Mouse (Mus musculus): Measurements from ENCODE around the gene Fam168a. TPM values are rescaled to one million over a fixed set of nuclear protein-coding genes. Genes with fewer than 3 reads are reported as not detected.

Fam168a gene
- polyA plus RNA-seq, 1 experiment from 2014 or later, result 36.3 TPM

DNA sequence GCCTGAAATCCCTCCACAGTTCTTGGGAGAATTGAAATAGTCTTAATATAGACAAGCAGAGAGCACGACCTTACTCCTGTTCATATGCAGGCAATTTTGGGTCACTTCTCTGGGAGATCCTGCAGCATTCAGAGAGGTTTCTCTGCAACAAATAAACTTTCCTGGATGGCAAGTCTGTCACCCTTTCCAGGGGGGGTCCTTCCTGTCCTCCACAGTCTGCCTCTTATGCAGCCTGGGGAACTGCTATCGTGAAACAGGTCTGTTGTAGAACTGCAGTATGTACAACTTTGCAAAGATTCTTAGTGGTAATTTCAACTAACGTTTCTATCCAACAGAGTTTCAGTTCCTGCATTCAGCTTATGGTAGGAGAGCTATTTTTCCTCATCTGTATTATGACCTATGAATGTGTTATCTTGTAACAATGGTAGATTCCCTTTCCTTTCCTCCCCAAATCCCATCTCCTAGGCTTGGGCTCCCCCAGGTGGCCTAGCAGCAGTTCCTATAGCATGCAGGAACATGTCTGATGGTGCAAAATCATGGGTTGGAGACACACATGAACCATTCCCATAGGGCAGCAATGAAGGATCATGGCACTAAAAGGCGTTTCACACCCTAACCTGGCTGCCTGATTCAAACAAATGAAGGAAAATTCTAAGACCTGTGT is 112.1 kb downstream of the Fam168a start:
- H3K27me3 ChIP-seq (ENCODE audit: control insufficient read depth, insufficient read depth, low read length), result no peaks in the 10 kb centered on the region
- no peak overlapping the region for H3K9ac ChIP-seq (ENCODE audit: low read length)
- no peak overlapping the region for H3K4me3 ChIP-seq (ENCODE audit: low read depth, low read length)

DNA sequence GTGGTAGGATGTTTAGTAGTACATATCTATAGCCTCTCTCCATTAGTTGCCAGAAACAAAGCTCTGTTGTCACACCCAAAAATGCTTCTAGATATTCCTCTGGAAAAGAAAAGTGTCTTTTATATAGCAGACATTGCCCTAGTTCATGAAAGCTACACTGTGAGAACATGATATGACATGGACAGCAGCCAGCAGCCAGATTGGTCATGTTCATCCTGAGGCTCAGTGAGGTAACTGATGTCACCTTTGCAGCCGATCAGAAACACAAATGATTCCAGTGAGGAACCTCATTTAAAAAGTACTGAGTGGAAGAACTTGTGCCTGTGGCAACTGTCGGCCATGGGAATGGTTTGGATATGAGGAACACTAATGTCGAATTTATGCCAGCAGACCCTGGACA is 118.2 kb downstream of the Fam168a start:
- no peaks in the 10 kb centered on the region for H3K9me3 ChIP-seq (ENCODE audit: control insufficient read depth, low read length)
- DNase-seq (ENCODE audit: low spot score, missing footprints), result no peak
- 92% methylated on average over 3 of the region's 3 CpGs for WGBS
- H3K4me1 ChIP-seq (ENCODE audit: control insufficient read depth, insufficient read depth, low read length), result no peaks in the 10 kb centered on the region
- H3K27me3 ChIP-seq (ENCODE audit: control insufficient read depth, insufficient read depth, low read length), result no peaks in the 10 kb centered on the region
- H3K9ac ChIP-seq (ENCODE audit: low read length), result no peak overlapping the region
- H3K4me3 ChIP-seq (ENCODE audit: low read depth, low read length), result no peak overlapping the region
- H3K4me2 ChIP-seq, result no peak overlapping the region
- ATAC-seq (ENCODE audit: low FRiP score), result no peak
- no peaks in the 10 kb centered on the region for H3K36me3 ChIP-seq (ENCODE audit: control insufficient read depth, insufficient read depth, low read length)
- H3K27ac ChIP-seq (ENCODE audit: low read depth, low read length), result no peak overlapping the region

More for the DNA sequence above, 112.1 kb downstream of the Fam168a start:
- ATAC-seq (ENCODE audit: low FRiP score) (no peak), DNase-seq (ENCODE audit: low spot score, missing footprints) (no peak)
- Histone ChIP-seq H3K9me3 (ENCODE audit: control insufficient read depth, low read length) (no peaks in the 10 kb centered on the region), H3K27ac (ENCODE audit: low read depth, low read length) (no peak overlapping the region), H3K36me3 (ENCODE audit: control insufficient read depth, insufficient read depth, low read length) (no peaks in the 10 kb centered on the region), H3K4me2 (no peak overlapping the region), H3K4me1 (ENCODE audit: control insufficient read depth, insufficient read depth, low read length) (peaks cover 8% of the 10 kb centered on the region)
- WGBS, result 84% methylated on average over 4 of the region's 4 CpGs

DNA sequence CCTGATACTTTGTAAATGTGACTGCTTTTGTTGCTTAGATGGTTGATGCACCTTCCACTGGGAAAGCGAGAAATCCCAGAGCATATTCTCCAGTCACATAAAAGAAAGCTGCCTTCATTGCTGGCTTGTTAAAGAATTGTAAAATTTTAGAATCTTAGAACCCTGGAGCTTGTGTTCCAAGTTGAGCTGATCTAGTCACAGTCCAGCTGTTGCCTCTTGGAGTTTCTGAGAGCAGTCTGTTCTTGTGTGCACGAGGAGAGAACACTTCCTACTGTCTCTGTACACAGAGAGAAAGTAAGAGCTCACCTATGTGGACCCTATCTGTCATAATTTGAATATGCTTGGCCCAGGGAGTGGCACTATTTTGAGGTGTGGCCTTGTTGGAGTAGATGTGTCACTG is 122.1 kb downstream of the Fam168a start:
- WGBS, result 94% methylated on average over 2 of the region's 2 CpGs
- Histone ChIP-seq H3K4me1 (ENCODE audit: control insufficient read depth, insufficient read depth, low read length) (no peaks in the 10 kb centered on the region), H3K4me2 (no peak overlapping the region)

DNA sequence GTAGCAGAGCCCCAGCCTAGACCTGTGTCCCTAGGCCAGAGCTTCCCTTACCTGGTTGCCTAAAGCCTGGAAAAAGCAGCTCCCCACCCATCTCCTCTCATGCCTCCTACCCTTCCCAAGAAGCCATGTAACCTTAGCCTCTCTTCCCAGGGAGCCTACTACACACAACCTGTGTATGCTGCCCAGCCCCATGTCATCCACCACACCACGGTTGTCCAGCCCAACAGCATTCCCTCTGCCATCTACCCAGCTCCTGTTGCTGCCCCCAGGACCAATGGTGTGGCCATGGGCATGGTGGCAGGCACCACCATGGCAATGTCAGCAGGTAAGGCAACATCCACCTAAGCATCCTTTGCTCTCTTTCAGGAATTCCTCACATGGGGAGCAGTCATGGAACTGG is 127.4 kb downstream of the Fam168a start:
- peak; percentile 8 for DNase-seq (ENCODE audit: low spot score, missing footprints)
- no peak overlapping the region for H3K9ac ChIP-seq (ENCODE audit: low read length)
- no peak overlapping the region for H3K4me3 ChIP-seq (ENCODE audit: low read depth, low read length)
- no peaks in the 10 kb centered on the region for H3K27me3 ChIP-seq (ENCODE audit: control insufficient read depth, insufficient read depth, low read length)
- H3K9me3 ChIP-seq (ENCODE audit: control insufficient read depth, low read length), result no peaks in the 10 kb centered on the region
- WGBS, result 79% methylated on average over 1 of the region's 1 CpGs
- H3K36me3 ChIP-seq (ENCODE audit: control insufficient read depth, insufficient read depth, low read length), result peaks cover 6% of the 10 kb centered on the region; the same call in 1 of the 2 replicates
- H3K27ac ChIP-seq (ENCODE audit: low read depth, low read length), result no peak overlapping the region
- no peak for ATAC-seq (ENCODE audit: low FRiP score)
- H3K4me2 ChIP-seq, result no peak overlapping the region
- H3K4me1 ChIP-seq (ENCODE audit: control insufficient read depth, insufficient read depth, low read length), result no peaks in the 10 kb centered on the region

More for the DNA sequence above, 122.1 kb downstream of the Fam168a start:
- H3K27ac ChIP-seq (ENCODE audit: low read depth, low read length), result no peak overlapping the region
- ATAC-seq (ENCODE audit: low FRiP score) (no peak), DNase-seq (ENCODE audit: low spot score, missing footprints) (peak; percentile 14)
- H3K27me3 ChIP-seq (ENCODE audit: control insufficient read depth, insufficient read depth, low read length), result no peaks in the 10 kb centered on the region
- H3K36me3 ChIP-seq (ENCODE audit: control insufficient read depth, insufficient read depth, low read length), result no peaks in the 10 kb centered on the region
- no peak overlapping the region for H3K4me3 ChIP-seq (ENCODE audit: low read depth, low read length)
- H3K9ac ChIP-seq (ENCODE audit: low read length), result no peak overlapping the region
- no peaks in the 10 kb centered on the region for H3K9me3 ChIP-seq (ENCODE audit: control insufficient read depth, low read length)

DNA sequence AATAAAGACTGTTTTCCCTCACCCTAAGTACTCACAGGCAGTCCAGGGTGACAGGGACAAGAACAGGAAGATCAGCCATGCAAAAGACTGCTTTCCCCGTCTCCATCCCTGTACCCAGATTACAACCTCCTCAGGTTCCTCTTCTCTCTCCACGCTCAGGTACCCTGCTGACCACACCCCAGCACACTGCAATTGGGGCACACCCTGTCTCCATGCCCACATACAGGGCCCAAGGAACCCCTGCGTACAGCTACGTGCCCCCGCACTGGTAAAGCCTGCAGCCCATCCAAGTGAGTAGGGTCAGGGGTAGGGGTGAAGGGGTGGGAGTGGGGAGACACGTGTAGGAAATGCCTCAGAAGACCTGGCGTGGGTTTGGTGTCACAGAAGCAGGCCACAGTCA is 128.7 kb downstream of the Fam168a start:
- H3K27ac ChIP-seq (ENCODE audit: low read depth, low read length), result no peak overlapping the region
- WGBS, result 91% methylated on average over 7 of the region's 7 CpGs

DNA sequence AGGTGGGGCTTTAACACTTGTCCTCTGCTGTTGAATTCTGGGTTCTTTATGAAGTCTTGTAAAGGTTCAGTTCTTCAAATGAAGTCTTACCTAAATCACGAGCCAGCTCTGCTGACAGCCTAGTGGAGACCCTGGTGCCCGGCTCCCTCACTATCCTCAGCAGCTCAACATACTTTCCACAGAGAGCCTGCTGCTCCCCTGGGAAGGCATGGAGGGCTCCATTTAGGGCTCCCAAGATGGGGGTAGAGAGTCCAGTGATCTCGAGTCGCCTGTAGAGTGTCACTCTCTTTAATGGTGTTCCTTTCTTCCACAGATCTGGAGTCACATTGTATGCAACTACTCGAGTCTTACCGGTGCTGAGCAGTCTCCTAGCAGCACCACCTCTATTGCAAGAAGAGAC is 129.3 kb downstream of the Fam168a start:
- Histone ChIP-seq H3K36me3 (ENCODE audit: control insufficient read depth, insufficient read depth, low read length) (peaks cover 6% of the 10 kb centered on the region; the same call in 1 of the 2 replicates), H3K9ac (ENCODE audit: low read length) (no peak overlapping the region), H3K4me1 (ENCODE audit: control insufficient read depth, insufficient read depth, low read length) (no peaks in the 10 kb centered on the region), H3K27me3 (ENCODE audit: control insufficient read depth, insufficient read depth, low read length) (no peaks in the 10 kb centered on the region), H3K9me3 (ENCODE audit: control insufficient read depth, low read length) (no peaks in the 10 kb centered on the region), H3K27ac (ENCODE audit: low read depth, low read length) (no peak overlapping the region), H3K4me3 (ENCODE audit: low read depth, low read length) (no peak overlapping the region), H3K4me2 (no peak overlapping the region)
- DNase-seq (ENCODE audit: low spot score, missing footprints) (peak; percentile 69), ATAC-seq (ENCODE audit: low FRiP score) (no peak)
- 84% methylated on average over 6 of the region's 6 CpGs for WGBS

More for the DNA sequence above, 128.7 kb downstream of the Fam168a start:
- Histone ChIP-seq H3K9ac (ENCODE audit: low read length) (no peak overlapping the region), H3K27me3 (ENCODE audit: control insufficient read depth, insufficient read depth, low read length) (no peaks in the 10 kb centered on the region), H3K4me1 (ENCODE audit: control insufficient read depth, insufficient read depth, low read length) (no peaks in the 10 kb centered on the region), H3K4me3 (ENCODE audit: low read depth, low read length) (no peak overlapping the region), H3K36me3 (ENCODE audit: control insufficient read depth, insufficient read depth, low read length) (peaks cover 6% of the 10 kb centered on the region; the same call in 1 of the 2 replicates), H3K4me2 (no peak overlapping the region), H3K9me3 (ENCODE audit: control insufficient read depth, low read length) (no peaks in the 10 kb centered on the region)
- ATAC-seq (ENCODE audit: low FRiP score) (no peak), DNase-seq (ENCODE audit: low spot score, missing footprints) (no peak)

DNA sequence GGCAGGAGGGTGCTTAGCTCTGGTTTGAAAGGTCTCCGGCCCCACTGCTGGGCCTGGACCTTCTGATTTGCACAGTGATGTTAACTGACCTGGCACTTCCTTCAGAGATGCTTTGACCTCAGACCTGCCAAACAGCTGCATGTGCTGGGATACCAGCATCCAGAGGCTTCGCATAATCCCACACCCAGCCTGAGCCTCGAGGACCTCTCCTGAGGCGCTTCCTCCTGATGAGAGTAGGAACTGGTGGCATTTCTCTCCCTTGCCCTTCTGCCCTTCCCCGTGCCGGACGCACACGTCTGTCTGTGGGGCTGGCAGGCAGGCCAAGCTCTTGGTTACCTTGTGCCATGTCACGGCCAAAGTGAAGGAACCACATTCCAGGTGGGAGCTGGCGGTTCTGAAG is 130.2 kb downstream of the Fam168a start:
- Histone ChIP-seq H3K4me3 (ENCODE audit: low read depth, low read length) (no peak overlapping the region), H3K9me3 (ENCODE audit: control insufficient read depth, low read length) (no peaks in the 10 kb centered on the region), H3K9ac (ENCODE audit: low read length) (no peak overlapping the region), H3K27ac (ENCODE audit: low read depth, low read length) (no peak overlapping the region), H3K36me3 (ENCODE audit: control insufficient read depth, insufficient read depth, low read length) (peaks cover 6% of the 10 kb centered on the region; the same call in 1 of the 2 replicates), H3K27me3 (ENCODE audit: control insufficient read depth, insufficient read depth, low read length) (no peaks in the 10 kb centered on the region), H3K4me2 (no peak overlapping the region), H3K4me1 (ENCODE audit: control insufficient read depth, insufficient read depth, low read length) (no peaks in the 10 kb centered on the region)
- WGBS, result 93% methylated on average over 10 of the region's 10 CpGs
- ATAC-seq (ENCODE audit: low FRiP score) (no peak), DNase-seq (ENCODE audit: low spot score, missing footprints) (peak; percentile 2)

DNA sequence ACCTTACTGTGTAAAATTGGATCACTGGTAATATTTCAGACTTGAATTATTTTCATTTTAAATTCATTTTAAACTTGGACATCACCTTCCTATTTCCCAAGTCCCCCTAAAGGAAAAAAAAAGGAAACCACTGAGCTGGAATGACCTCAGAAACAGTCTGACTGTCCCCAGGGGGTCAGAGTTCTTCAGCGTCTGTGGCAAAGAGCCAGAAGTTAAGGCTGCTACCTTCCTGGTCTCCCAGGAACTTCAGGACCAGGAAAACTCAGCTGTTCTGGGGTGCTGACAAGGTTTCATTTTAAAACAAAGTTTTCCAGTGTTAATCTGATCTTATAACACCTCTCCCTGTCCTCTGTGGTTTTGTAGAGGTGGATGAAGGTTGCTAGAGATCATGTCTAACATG is 131.3 kb downstream of the Fam168a start:
- H3K9ac ChIP-seq (ENCODE audit: low read length), result no peak overlapping the region
- H3K27ac ChIP-seq (ENCODE audit: low read depth, low read length), result no peak overlapping the region
- ATAC-seq (ENCODE audit: low FRiP score) (no peak), DNase-seq (ENCODE audit: low spot score, missing footprints) (peak; percentile 12)
- H3K27me3 ChIP-seq (ENCODE audit: control insufficient read depth, insufficient read depth, low read length), result no peaks in the 10 kb centered on the region
- no peaks in the 10 kb centered on the region for H3K9me3 ChIP-seq (ENCODE audit: control insufficient read depth, low read length)
- no peak overlapping the region for H3K4me3 ChIP-seq (ENCODE audit: low read depth, low read length)
- no peaks in the 10 kb centered on the region for H3K4me1 ChIP-seq (ENCODE audit: control insufficient read depth, insufficient read depth, low read length)
- no peak overlapping the region for H3K4me2 ChIP-seq
- H3K36me3 ChIP-seq (ENCODE audit: control insufficient read depth, insufficient read depth, low read length), result peaks cover 6% of the 10 kb centered on the region; the same call in 1 of the 2 replicates
- WGBS, result 78% methylated on average over 1 of the region's 1 CpGs

DNA sequence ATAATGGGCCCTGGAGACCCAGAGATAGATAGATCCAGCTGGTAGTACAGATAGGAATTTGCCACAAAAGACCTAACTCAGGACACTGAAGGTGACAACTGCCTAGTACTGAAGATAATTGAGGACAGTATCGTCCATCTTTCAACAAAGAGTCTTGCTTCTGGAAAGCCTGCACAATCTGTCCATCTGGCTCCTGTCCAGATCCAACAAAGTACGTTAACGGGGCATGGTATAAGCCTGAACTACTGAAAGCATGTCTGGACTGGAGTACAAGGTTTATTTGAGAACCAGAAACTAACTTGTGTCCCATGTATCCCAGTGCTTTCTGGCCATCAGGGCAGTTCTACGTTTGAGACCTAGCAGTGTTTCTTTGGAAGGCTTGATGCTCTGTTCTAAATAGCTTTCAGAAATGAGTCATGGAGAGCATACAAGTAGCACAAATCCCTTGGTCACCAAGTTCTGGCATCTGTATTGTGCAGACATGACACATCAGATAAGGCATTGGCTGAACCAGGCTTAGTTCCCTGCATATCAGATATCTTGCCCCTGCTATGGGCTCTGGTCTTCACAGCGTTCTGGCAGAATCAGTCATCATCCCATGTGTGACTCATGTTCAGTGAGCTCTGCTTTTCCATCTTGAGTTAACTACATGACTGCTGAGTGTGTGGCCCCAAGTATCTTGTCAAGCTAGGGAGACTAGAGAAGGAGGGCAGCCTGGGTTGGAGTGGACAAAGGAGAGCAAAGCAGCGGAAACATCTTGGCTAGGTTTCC is 133.4 kb downstream of the Fam168a start:
- Histone ChIP-seq H3K9me3 (ENCODE audit: control insufficient read depth, low read length) (no peaks in the 10 kb centered on the region), H3K27me3 (ENCODE audit: control insufficient read depth, insufficient read depth, low read length) (no peaks in the 10 kb centered on the region), H3K4me1 (ENCODE audit: control insufficient read depth, insufficient read depth, low read length) (no peaks in the 10 kb centered on the region), H3K4me2 (no peak overlapping the region), H3K9ac (ENCODE audit: low read length) (no peak overlapping the region), H3K4me3 (ENCODE audit: low read depth, low read length) (no peak overlapping the region), H3K36me3 (ENCODE audit: control insufficient read depth, insufficient read depth, low read length) (peaks cover 6% of the 10 kb centered on the region; the same call in 1 of the 2 replicates), H3K27ac (ENCODE audit: low read depth, low read length) (no peak overlapping the region)
- 92% methylated on average over 6 of the region's 6 CpGs for WGBS
- DNase-seq (ENCODE audit: low spot score, missing footprints) (peak; percentile 21), ATAC-seq (ENCODE audit: low FRiP score) (no peak)
